Mouse (Mus musculus) heart, adult 2 months (tissue): ENCODE measurements around the gene 9930111J21Rik2.
"Not testable (repeated sequence)": the region's sequence is repeated elsewhere in the genome, so short reads cannot be mapped to it uniquely, and the experiment has no call there.

Experiments
- CTCF ChIP-seq: fragments of 200-600 bp; IDR thresholded peaks from 2 replicates; pipeline ENCODE4 v1.8.1; 2022; ENCODE audit warnings: antibody characterized with exemption, mild to moderate bottlenecking, moderate library complexity
- EP300 ChIP-seq: fragments of 200-500 bp; IDR thresholded peaks from 2 replicates; pipeline ENCODE4 v1.6.1; 2011; ENCODE audit warnings: low read depth, low read length, control low read depth; ENCODE audit not compliant: insufficient read depth
- POLR2A ChIP-seq: fragments of 200-500 bp; IDR thresholded peaks from 2 replicates; pipeline ENCODE4 v1.6.1; 2011; ENCODE audit warnings: mild to moderate bottlenecking, low read depth, low read length, control low read depth; ENCODE audit not compliant: insufficient read depth

- not testable (repeated sequence) for TF ChIP-seq CTCF, POLR2A, EP300
Observed at GRCm38 (mm10) chr11:48988219-48988618, 62.8 kb downstream of the 9930111J21Rik2 start.
